Mouse (Mus musculus) yolk sac, embryonic 10.5 days (tissue): Measurements from ENCODE around the gene Lpcat4.

ENCODE experiments used
- DNase-seq: peaks from one replicate; pipeline ENCODE4 v3.0.0-alpha.2; 2017; ENCODE audit warnings: low spot score

Gene Lpcat4

DNA sequence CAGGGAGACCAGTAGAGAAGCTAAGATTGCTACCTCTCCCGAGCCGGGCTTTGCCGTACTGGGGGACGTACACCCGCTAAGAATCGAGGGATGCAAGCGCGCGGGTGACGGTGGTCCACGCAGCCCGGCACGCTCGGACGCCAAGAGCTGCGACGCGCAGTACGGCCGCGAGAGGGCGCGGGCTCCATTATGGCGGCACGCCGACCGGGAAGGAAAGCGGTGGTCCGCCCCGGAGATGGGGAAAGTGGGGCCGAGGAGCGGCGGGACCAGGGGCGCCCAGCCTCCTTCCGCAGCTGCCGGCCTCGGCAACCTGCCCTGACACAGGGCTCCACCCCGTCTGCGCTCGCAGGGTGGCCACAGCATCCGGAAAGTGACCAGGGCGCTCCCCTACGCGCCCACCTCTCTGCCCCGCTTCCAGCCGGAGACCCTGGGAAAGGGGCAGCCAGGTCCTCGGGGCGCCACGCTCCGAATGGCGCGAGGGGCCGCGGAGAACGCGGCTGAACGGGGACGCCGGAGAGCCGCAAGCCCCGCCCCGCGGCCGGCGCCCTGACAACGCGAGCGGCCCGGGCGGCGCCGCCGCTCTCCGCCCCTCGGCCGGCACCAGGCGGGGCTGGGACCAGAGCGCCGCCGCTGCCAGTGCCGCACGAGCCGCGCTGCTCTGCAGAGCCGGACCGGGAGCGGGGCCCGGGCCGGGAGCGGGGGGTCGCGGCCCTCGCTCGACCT is at the start of gene Lpcat4:
Gene Lpcat4, plus strand, starts transcription at position 257 of the 723 bp plus-strand sequence.
- peak; percentile 80 for DNase-seq

DNA sequence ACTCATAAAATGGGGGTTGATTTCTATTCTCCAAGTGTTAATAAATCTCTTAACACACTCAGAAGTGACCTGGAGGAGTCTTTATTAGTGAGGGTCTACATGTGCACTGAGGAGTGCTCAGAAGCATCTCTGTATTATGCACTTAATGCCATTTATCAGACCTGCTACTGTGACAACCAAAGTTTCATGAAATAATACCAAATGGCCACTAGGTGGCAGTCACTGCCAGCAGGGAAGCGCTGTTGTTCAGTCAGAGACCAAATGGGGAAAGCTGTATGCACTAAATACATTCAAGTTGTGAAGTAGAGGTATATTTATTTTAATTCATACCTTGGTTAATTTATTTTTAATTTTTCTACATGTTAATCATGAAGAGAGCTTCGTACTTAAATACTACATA is 42.4 kb upstream of the Lpcat4 start:
- DNase-seq, result peak; percentile 10

DNA sequence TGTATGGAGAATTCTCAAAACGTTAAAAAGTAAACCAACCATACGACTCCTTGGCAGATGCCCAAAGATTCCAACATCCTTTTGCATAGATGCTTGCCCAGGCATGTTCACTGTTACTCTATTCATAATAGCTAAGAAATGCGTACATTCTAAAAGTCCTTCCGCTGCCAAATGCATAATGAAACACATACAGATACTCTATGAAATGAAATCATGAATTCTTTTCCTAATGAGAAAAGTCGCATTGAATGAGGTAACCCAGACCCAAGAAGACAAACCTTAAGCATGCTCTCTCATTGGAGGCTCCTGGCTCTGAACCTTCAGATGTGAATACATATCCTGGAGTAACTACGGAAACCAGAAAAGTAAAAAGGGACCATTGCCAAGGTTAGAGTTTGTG is 36.2 kb upstream of the Lpcat4 start:
- no peak for DNase-seq

DNA sequence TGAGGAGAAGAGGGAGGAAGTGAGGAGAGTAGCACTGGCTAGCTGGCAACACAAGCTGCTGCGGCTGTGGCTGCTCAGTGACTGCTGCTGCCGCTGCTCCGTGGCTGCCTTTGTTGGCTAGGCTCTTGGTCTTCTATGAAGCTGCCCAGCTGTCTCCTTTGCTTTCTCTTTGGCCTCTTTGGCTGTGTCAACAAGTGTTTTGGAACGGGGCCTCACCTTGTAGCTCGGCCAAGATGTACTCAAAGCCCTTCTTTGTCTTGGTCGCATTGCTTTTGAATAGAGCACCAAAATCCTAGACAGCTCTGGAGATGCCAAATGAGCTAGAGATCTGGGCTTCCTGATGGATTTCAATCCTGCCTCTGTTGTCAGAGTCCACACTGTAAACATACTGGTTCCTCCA is 29.1 kb upstream of the Lpcat4 start:
- DNase-seq, result no peak

DNA sequence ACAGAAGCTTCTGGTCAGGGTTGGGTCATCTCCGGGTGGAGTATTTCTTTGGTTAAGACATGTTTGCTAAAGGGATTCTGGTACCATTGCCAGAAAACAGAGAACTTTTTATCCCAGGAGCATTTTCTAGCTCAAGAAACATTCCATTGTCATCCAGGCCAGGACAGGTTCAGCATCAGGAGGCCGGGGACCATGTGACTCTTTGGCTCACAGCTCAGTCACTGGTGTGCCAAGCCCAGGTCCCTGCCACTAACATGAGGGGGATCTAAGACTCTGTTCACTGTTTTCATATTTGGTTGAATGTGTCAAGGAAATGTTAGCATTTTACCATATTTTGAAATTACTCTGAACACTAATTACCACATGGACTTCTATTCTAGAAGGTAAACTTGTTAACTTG is 28.6 kb upstream of the Lpcat4 start:
- DNase-seq, result no peak

DNA sequence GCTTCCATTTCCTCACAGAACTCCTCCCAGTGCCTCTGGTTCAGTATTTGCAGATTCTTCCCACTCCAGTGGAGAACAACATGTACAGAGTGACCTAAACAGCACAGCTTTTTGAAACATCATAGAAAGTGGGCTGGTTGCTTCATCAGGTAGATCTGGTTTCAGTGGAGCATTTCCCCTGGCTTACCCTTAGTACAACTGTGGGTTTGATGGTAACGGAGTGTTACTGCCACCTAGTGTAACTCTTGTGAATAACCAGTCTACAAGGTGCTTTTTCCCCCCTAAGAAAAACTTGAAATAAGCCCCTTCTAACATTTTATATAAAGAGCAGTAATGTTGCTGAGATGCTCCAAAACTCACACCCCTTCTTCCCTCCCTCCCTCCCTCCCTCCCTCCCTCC is 23.3 kb upstream of the Lpcat4 start:
- no peak for DNase-seq

DNA sequence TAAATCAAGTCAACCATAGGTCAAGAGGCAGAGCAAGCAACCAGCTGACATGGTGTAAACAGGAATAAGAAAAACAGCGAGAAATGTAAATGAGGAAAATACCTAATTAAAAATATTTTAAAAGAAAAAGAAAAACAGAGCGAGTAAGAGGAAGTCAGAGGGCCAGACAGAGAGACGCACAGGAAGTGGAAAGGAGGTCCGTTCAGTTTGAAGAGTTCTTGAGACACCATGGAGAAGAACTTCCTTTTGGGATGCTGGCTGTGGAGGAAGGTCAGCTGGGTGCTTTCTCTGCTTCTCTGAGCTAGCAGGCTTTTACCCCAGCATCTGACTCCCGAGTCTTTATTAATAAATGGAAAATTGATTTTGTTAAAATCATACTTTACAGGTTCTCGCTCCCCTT is 21.7 kb upstream of the Lpcat4 start:
- DNase-seq, result no peak

DNA sequence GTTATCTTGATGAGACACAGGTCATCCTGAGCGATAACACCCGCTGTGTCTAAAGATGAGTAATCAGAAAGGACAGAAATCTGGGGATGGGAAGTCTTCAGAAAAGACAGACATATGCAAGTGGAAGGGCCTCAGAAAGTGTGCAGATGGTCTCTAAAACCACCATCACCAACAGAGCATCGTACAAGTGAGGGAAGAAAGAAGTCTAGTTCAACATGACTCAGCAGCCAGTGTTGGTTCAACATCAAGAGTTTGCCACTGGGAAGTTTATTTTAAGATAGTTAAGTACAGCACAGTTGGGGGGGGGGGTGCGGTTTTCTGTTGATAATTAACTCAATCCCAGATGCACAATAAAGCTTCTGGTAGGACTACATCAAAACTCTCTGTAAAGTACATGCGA is 18.4 kb upstream of the Lpcat4 start:
- DNase-seq, result no peak

DNA sequence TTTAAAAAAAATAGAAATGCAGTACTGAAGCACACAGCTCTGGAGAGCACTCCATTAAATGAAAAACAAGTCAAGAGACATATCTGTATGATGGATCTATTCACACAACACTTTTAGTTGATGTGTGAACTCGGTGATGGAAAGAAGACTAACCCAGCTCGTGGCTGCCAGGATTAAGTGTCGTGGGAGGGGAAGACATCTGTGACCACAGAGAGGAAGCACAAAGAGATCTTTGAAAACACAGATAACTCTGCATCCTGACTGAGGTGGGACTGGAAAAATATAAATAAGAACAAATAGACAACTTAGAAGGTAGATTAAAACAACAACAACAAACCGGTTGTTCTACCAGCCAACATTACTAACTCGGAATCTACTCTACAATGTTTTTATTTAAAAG is 16.7 kb upstream of the Lpcat4 start:
- DNase-seq, result no peak

DNA sequence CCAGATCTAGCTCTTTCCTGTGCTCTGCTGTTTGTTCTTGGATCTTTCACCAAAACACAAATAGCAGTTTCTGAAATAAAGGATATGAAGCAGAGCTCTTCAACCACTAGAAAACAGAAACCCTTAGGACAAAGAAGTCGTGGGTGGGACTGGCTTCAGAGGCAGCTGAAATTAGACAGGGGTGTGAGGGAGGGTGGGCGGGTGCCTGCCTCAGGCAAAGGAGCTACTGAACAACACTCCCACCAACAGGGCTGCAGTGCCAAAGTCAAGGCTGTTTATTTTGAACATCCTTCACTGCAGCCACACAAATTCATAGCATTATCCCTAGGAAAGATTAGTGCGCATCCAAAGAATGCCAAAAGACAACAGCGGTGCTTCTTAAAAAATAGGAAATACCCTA is 14.9 kb upstream of the Lpcat4 start:
- DNase-seq, result no peak

DNA sequence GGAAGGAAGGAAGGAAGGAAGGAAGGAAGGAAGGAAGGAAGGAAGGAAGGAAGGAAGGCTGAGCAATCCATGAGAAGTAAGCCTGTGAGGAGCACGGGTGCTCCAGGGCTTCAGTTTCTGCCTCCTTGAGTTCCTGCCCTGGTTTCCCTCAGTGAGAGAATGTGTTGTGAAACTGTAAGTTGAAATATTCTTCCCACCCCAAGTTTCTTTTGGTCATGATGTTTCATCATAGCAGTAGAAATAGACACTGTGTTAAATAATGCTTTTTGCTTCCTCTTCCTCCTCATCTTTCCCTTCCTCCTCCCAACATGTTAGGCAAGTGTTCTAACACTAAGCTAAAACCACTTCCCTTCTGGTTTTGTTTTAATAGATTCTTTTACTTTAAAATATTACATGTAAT is 6.6 kb upstream of the Lpcat4 start:
- DNase-seq, result no peak

DNA sequence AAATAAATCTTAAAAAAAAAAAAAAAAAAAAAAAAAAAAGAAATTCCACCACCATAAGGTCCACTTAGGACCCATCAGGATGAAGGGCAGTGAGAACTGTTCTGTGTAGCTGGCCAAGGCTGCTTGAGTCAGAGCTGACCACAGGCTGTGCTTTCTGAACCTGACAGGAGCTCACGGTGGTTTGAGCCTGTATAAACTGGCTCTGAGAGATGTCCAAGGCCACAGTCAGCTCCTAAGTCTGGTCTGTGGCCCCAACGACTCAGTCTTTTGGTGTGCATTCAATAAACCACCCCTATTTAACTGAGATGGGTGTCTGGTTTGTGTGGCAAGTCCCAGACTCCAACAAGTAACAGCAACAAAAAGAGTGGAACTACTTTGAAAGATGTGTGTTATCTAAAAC is 2.6 kb upstream of the Lpcat4 start:
- DNase-seq, result no peak

DNA sequence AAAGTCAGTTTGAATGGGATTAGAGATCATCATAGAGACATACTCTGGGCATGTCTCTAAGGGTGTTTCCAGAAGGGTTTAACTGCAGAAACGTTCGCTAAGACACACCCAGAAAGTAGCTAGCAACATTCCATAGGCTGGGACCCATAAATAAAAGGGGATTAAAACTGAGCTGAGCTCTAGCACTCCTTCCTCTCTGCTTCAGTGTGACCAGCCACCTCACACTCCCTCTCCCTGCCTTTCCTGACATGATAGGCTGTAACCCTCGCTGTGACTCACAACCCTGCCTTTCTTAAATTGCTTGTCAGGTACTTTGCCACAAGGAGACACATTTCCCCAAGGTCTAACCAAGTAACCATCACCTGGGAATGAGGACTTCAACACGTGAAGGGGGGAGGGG is 1.3 kb upstream of the Lpcat4 start:
- DNase-seq, result no peak

DNA sequence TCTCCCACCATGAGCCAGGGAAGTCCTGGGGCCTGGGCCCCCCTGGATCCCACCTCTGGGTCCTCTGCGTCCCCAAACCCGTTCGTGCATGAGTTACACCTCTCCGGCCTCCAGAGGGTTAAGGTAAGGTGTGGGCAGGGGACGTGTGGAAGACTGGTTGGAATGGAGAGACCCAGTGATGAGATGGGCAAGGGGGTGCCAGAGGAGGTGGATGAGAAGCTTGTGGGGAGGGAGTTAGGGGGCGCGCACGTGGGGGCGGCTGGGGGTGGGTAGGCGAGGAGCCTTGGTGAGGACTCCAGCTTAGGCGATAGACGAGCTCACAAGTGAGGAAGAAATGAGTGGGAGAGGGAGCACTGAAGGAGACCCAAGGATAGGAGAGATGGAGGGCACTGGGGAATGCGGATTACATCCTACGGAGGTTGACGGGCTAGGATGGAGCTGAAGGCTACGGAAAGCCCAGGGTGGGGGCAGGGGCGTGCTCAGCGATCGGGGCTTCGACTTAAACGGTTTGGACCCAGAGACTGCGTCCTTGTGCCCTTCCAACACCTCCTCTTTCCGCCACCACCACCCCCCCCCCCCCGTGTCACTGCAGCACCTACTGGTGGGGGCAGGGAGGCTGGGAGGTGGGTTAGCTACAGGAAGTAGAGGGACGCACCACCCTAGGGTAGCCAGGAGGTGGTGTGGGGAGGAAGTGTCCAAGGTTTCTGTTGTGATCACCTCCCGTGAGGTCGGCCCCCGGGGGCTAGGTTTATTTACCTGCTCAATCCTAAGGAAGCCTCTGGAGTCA is 860 bp downstream of the Lpcat4 start:
- peak; percentile 40 for DNase-seq

DNA sequence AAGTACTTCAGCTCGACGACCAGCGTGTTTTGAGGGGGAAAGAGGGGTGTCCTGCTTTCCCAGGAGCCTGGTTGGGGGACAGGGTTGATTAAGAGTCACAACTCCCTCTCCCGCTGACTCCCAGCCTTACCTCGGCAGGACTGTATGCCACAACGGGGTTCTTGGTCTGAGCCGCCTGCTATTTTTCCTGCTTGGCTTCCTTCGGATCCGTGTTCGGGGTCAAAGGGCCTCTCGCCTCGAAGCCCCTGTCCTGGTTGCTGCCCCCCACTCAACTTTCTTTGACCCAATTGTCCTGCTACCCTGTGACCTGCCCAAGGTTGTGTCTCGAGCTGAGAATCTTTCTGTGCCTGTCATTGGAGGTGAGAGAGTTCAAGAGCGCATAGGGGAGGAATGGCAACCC is 2.5 kb downstream of the Lpcat4 start:
- no peak for DNase-seq

DNA sequence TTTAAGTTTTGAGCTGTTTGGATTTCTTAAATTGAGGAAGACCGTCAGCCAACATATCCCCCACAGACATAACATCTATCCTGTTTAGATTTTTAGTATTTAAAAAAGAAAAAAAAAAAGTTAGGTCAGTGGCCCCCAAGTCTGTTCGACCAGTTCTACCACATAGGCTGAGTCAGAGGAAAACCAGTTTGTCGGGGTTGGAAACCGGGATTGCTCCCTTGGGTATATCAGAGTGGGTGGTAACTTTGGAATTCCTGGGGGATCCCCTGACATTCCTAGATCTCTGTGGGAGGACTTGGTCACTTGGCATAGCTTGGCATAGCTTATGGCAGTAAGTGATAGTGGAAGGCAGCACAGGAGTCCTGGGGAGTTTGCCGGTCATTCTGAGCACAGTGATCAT is 6.0 kb downstream of the Lpcat4 start:
- no peak for DNase-seq

DNA sequence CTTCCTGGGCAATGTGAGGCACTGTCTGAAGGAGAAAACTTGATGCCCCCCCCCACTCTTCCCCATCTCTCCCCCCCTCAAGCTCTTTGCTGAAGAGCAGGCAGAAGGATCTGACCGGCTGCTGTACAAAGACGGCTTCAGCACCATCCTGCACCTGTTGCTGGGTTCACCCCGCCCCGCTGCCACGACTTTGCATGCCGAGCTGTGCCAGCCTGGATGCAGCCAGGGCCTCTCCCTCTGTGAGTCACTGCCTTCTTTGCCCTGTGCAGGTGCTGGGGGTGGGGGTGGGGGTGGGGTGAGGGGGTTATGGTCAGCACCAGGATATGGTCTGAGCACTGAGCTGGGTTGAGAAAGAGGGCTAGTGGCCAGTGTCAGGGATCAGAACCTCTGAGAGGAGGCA is 6.9 kb downstream of the Lpcat4 start:
- DNase-seq, result no peak

DNA sequence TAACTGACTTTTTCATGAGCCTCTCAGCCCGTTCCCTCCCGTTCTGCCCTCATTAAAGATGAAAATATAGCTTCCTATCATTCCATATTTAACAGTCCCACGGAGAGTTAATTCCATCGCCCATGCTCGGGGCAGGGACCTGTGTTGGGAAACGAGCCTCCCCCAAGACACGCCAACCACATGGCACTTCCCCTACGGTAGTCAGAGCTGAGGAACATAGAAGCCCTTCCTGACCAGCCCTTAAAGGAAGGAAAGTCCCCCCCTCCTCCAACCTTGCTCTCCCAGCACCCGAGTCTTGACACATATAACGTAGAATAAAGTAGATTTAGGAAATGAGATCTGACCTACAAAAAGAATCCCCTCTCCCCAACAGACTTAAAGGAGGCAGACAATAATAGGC is 8.1 kb downstream of the Lpcat4 start:
- DNase-seq, result no peak

DNA sequence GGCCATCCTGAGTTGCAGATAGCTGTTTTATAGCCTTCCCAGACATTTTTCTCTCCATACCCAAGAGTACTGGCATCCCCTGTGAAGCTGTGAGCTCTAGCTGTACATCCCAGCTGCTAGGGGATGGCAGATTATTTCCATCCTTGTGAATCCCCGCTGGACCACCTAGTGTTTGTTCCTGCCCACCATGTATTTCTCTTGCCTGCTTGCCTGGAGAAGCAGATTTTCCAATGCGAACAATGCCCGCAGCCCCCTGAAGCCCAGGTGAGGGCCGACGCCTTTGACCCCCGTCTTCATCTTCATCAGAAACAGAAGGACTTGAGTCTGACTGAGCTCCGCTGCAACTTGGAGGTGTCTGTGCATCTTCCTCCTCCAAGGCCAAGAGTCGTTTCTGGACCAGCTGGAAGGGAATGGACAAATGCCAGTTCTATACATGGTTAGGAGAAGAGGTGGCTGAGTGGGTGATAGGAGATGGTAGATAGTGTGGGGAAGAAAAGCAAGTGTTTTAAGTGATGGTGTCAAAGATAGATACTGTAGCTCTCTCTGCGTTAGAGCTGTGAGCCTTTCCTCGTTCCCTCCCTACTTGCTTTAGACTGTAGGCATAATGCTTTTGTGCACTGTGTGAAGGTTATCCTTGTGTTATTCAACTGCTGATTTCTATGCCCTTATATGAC is 10.6 kb downstream of the Lpcat4 start:
- DNase-seq, result no peak

DNA sequence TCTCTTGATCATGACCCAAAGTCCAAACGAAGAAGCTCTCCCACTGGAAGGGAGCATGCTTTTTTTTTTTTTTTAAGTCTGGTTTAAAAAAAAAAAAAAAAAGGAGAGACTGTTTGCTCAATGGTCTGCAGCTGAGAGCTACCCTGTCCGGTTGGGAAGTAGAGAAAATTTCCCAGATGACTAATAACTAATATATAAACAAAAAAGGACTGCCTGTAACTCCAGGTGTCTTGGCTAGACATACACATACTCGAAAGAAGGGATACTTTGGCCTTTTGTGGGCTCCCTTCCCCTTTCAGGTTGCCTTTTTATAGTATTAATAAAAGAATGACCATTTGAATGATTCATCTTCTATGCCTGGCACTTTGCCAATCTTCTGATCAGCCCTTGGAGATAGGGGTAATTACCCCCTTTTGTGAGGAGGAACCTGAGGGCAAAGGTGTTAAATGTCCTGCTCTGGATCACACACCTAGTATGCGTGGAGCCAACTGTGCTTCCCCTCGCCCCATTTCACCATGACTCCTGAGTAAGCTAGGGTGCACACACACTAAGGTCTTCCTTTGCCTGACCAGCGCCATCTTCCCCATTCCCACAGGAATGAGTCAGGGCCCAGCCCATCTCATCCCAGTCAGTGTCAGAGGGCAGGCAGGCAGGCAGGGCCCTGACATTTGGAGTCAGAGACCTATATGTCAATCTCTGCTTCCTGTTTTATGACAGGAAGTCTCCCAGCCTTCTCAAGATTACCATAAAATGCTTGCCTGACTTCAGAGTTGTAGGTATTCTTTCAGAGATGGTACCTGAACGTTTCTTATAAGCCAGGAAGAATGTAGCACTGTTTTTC is 15.6 kb downstream of the Lpcat4 start:
- no peak for DNase-seq

DNA sequence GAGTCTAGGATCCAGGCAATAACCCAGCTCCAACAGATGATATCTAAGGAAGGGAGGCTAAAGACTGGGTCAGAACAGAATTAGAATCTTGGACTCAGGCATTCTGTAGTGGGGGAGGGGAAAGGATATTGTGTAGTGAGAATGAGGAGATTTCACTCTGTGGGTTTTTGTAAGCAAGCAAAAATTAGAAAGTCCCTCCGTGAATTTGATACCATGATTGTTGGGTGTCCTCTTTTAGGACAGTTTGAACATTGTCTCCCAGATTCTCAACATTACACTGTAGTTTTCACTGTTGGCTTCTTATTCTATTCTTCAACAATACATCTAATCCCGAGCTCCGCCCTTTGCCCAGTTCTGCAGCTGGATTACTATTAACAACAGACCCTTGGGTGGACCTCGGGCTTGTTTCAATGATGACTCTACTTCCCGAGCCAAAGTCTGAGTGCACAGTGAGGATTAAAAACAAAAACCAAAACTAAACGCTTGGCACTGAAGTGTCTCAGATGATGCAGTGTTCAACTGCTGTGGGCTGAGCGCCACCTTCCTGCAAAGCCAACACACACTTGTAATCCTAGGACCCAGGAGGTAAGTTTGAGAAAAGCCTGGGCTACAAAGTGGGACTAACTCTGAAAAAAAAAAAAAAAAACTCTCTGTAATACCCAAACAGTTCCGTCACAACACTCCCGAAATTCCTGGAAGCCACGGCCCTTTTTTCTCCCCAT is 20.1 kb downstream of the Lpcat4 start, which contains the start of gene Nutm1:
Gene Nutm1, minus strand, starts transcription at position 51 of the 722 bp plus-strand sequence.
- DNase-seq, result no peak
